Mouse (Mus musculus) adrenal gland, adult (tissue): ENCODE results near the gene Islr2.
A peak's percentile ranks its signal among the peaks of the same experiment; 100 is the strongest.

Source experiments
- DNase-seq, 2 experiments: peaks; one replicate each; pipeline ENCODE4 v3.0.0; 2022 to 2023; ENCODE audit warnings: low spot score in 1 of 2; ENCODE audit not compliant: inconsistent age in 2 of 2

Gene Islr2

DNA sequence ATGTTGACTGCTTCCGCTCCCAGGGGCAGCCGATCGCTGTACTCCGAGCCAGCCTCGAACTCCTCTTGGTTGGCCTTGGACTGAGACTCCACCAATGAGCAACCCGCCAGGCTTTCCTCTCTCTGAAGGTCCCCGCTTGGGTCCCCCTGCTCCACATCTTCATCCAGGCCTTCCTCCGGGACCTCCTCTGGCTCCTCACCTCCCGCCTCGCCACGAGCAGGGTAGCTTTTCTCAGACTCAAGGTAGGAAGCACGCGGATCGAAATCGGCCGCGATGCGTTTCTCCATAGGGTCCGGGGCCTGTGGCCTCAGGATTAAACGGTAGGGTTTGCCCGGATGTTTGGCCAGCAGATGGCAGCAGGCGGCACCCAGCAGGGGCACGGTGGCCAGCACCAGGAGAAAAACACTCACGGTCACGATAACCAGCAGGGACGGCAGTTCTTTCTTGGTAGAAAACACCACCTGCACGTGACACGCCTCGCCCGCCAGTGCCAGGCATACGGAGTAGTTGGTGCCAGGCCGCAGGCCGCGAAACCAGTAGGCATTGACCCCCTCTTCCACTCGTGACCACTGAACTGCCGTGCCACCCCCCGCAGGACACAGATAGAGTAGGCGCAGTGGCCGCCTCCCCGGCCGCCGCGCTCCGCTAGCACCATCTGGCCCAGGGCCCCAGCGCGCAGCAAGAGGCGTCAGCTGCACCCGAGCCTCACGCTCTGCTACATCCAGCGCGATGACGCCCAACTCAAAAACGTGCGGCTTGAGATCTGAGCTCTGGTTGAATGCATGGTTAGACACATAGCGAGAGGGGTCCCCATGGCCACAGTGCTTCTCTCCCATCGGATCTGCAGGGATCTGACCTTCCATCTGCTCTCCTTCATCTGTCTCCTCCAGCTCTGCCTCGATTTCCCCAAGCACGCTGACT is 6.1 kb downstream of the Islr2 start:
- peak; percentile 57 to 86 for DNase-seq

DNA sequence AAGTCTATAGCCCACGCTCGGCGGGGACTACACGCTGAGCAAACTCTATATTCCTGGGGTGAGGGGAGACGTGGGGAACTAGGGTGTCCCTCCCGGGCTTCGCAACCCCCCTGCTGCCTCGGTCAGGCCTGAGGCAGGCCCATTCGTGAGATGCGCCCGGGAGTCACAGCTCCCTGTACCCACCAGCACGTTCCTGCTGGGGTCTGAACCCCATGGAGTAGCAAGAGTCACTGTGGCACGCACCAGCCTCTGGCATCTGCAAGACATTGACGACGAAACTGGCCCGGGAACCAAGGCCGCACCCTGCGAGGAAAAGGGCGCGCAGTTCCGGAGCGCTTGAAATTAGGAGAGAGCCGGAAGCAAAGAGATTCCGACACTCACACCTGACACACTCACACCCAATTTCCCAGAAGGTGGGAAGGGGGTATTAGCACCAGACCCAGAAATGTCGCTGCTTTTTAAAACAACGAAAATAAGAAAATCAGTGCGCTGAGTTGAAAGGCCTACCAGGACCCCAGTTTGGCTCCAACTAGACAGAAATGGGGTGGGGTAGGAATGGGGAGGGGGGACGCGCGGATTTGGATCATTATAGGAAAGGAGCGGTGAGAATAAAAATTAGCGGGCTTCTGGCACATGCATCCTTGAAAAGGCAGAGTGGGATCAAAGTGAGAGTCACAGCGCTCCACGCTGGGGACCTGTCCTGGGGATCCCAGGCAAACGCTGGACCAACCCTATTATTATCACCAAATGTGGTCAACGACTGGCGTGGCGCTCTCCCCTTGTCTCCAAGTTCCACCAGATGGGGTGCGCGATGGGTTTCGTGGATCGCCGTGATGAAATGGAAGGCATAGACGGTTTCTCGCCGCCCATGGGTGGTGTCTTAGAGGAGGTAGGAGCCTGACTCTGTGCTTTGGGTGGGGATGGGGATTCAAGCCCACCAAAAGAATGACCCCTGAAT is 7.2 kb downstream of the Islr2 start:
- DNase-seq, result peak in 1 of 2 experiments; percentile 77

DNA sequence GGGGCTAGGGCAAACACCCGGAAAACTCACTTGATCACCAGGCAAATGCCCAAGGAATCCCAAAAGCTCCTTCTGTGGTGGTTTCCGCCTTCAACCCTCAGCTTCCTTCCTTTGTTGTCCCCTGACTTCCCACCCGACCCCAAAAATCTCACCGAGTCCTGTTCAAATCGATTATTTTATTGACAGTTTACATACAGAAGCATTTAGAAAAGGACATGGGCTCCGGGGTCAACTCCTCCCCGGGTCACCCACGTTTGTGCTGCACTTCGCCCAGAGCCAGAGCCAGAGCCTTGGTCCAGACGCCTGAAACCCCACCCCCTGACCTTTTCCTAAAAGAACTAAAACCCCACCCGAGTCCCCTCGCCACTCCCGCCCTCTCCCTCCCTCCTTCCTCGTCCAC is 8.0 kb downstream of the Islr2 start:
- no peak for DNase-seq

DNA sequence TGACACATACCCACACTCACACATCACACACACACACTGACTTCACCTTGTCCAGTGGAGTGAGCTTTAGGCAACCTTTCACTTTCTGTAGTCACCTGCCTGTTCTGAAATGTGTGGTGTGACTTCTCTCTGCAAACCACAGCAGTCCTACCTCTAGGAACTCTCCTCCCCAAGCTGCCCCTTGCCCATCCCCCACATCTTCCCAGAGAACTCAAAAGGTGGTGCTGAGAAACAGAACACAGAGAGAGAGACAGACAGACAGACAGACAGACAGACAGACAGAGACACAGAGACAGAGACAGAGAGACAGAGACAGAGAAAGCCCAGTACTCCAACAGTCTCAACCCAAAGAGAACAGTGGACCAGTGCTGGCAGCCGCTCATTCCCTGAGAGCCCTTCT is 8.4 kb downstream of the Islr2 start:
- peak in 1 of 2 experiments; percentile 14 for DNase-seq

DNA sequence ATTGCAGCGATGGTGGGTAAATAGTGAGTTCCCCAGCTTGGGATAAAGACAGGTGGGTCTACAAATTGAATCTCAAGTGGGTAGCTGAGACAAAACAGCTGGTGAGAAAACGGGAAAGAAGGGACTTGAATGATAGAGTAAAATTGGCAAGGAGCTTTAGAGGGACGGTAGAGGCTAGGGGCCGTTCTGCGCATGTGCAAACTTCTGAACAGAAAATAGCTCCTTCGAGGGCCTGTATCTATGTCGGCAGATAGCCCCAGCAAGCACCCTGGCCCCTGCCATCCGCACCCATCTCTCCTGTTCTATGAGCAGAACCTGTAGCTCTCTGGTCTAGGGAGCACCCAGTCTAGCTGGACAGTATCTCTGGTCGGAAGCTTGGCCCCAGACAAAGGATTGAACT is 9.9 kb downstream of the Islr2 start:
- DNase-seq, result no peak

DNA sequence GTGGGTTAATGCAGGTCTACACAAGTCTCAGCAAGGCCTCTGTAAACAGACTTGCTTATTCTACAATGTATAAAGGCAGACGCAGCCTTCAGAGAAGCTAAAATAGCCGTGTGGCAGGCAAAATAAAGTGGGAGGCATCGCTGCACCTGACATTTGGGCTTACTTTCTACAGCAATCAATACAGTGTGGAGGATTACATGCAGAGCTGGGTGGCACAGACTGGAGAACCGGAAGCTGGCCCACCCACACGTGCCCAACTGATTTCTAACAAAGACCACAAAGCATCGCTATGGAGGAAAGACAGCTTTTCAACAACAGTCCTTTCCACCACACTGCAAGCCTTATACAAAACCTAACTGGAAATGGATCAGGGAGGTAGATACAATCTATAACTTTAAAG is 19.7 kb downstream of the Islr2 start:
- no peak for DNase-seq

DNA sequence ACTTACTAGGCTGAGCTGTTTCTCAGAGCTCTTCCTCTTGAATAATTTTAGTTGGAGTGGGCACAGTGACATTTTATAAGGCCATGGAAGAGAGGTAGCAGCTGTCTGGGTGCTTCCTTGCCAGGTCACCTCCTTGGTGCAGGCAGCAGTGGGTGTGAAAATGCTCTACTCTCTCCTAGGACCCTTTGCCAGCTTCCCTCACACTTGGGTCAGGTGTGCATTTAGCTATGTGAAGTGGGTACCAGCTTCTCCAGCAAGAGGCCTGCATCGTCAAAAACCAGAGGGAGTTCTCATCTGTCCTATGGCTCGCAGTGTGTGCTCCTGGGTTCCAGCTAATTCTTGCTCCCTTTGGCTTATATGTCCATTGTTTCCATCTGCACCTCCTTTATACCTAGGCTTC is 24.7 kb downstream of the Islr2 start:
- DNase-seq, result no peak

DNA sequence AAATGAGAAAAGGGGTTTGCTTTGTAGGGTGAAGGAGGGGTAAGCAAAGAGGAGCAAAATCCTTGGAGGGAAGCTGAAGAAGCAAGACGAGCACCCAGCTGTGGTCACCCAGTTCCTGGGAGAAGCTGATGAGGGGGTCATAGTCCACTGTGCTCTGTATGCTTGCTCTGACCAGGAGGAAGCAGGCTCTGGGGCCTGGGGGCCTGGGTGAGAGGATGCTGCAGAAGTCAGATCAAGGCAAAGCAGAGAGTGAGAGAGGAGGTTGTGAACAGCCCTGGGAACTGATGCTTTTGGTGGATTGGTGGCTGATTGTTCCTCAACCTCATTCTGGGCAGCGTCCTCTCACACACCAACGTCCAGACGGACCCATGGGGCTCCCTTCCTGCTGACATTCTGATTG is 27.0 kb downstream of the Islr2 start:
- DNase-seq, result no peak

DNA sequence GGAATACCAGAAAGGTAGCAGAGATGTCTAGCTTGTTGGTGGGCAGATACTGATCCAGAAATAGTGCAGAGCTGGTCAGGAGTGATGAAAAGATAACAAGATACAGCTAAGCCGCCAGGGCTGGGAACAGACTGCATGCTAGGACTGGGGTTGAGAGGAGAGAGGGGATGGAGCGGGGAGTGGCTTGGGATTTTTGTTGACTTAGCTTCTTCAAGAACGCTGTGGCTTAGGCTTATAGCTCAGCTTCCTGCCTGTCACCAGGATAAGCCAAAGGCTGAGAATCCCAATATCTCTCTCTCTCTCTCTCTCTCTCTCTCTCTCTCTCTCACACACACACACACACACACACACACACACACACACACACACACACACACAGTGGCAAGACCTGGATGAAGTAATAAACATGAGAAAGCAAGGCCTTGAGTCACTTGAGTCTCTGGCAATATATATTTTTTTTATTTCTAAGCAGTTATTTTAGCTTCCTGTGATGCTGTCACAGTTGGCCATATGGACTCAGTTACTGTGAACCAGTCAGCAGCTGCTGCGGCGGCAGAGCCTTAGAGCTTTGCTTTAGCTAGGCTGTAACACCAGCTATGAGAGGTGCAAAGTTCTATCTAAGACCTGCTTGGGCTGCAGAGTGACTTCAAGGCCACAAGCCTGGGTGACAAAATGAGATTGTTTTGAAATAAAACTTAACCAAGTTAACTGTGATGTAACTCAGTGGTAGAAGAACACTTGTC is 28.2 kb downstream of the Islr2 start:
- DNase-seq, result peak in 1 of 2 experiments; percentile 66

DNA sequence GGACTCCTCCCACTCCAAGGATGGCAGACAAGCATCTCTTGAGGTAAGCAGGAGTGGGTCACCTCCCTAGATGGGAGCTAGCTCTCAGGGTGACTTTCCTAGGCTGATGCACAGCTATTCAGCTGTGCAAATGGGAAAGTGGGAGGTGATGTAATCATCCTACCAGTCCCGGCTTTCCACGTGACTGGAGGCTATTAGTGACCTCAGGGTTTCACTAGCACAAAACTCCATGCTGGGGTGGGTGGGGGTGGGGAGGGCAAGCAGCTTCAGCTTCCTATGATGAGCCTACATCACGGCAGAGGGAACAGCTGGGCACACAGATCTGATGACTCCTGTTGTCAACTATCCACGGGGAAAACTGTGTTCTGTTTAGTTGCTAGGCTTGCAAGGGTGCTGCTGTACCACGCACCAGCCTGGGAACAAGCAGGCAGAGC is 29.3 kb downstream of the Islr2 start:
- peak in 1 of 2 experiments; percentile 29 for DNase-seq

DNA sequence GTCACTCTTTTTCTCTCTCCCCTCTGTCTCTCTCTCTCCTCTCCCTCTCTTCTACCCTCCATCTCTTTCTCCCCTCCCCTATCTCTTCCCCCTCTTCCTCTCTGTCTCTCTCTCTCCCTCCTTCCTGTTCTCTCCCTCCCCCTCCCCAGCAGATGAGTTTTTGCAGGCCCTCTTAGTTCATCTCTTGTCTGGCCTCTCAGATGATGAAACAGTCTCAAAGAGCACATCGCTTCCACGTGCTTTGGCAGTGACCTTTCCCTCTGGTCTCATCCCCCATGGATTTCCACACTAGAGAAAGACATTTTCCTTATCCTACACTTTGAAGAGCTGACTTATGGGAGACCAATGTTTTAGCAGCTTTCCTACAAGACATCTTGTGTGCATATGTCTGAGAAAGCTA is 31.3 kb downstream of the Islr2 start:
- DNase-seq, result no peak

DNA sequence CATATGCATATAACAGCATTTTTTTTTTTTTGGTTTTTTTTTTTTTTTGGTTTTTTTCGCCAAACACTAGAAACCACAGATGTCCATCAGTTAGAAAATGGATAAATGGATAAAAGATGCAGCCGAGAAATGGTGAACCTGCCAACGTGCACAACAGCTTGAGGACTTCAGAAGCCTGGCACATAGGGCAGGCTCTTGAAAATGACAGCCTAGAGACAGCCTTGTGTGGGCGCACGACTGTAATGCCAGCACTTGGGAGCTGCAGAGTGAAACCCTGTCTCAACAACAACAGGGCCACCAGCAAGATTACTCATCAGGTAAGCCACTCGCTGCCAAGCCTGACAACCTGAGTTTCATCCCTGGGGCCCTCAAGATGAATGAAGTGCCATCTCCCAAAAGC is 34.7 kb downstream of the Islr2 start:
- no peak for DNase-seq

DNA sequence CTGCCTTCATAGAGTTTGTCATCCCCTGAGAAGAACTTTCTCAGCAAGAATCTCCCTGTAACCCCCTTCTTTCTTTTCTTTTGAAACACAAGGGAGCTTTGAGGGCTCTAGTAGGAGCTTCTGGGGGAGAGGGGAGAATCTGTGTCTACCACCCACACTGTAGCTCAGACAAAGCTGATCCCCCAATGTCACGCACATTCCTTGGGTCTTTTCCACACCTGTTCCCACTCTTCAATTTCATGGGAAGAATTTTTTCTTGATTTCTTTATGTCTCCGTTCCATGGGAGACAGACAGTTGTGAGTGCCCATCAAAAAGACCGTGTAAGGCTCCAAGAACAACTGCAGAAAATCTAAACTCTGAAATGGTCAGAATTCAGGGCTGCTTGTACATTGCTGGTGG is 35.2 kb downstream of the Islr2 start:
- no peak for DNase-seq

DNA sequence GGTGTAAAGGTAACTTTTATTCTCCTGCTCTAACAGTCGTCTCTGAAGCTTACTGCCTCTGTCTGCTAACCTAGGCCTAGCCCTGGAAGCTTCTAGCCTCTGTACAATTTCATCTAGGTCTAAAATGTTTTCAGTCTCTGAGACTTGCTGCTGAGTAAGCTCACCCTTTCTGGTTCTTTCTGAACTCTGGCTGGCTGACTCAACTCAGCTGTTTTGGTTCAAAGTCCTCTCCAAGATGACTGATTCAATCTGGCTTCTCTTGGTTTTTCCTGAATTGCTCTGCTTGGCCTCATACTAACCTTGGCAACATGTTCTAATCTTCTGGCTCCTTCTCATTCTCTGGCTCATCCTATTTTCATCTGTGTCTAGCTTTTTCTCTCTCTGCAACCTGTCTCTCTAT is 38.3 kb downstream of the Islr2 start:
- DNase-seq, result no peak

DNA sequence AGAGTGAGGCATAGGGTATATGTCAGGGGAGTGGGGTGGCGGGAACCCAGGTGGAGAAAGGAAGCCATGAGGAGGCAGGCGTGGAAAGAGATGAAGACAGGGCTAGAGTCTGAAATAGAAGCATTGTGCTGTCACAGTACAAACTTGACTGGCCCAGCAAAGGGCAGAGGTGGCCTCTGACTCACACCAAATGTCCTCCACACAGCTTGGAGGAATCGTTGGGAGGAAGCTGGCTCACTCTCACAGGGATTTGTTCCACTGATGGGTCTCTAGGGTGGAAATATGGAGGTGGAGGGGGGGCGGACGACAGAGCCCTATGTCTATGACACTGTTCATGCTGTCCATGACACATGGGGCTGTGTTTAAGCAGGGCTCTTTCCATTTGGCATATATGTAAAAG is 41.0 kb downstream of the Islr2 start:
- DNase-seq, result peak; percentile 67 to 81

DNA sequence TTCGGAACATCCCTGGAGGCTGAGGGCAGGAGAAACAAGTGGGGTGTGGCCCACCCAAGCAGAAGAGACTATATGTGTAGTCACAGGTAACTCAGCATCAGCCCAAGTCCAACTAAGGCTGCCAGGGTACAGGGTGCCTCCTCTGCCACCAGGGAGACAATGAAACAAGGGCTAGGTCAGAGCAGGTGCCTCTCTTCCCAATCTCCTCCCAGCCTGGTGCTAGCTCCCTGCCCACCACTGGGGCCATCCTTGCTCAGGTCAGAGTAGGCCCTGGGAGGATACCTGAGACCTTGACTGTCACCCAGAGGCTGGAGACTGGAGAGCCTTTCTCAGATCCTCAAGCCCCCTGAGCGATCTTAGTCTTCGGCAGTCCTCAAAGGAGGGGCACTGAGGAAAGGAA is 41.9 kb downstream of the Islr2 start:
- no peak for DNase-seq

DNA sequence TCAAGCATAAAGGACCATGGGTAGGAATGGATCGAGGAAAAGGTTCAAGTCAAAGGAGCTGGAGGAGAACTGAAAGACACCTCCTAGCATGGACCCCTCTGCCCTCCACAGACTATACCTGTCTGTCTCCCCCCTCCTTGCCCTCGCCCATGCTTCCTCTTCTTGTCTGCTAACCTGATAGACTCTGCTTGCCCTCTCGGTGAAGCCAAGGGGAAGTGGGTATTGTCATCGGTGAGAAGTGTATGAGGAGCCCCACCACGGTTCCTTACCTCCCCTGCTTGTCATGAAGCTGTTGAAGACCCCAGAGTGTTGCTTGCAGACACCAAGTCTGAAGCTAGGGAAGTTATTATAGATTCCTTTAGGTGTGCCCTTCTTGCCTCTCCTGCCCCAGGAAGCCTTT is 43.8 kb downstream of the Islr2 start:
- no peak for DNase-seq

DNA sequence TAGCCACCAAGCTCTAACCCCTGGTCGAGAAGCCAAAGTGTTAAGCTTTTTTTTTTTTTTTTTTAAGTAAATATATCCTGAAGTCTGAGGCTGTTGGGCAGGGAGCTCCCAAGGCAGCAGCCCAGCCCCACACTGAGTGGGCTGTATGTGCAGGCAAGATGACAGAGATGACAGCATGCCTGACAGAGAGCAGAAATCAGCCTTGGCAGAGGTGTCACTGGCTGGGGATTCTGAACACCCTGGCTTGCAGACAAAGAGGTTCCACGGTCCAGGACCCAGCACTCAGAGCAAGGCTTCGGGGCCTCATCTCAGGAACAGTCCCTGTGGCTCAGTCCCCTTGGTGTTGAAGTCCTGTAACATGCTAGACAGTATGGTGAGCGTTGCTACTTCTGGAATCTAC is 44.3 kb downstream of the Islr2 start:
- DNase-seq, result no peak

DNA sequence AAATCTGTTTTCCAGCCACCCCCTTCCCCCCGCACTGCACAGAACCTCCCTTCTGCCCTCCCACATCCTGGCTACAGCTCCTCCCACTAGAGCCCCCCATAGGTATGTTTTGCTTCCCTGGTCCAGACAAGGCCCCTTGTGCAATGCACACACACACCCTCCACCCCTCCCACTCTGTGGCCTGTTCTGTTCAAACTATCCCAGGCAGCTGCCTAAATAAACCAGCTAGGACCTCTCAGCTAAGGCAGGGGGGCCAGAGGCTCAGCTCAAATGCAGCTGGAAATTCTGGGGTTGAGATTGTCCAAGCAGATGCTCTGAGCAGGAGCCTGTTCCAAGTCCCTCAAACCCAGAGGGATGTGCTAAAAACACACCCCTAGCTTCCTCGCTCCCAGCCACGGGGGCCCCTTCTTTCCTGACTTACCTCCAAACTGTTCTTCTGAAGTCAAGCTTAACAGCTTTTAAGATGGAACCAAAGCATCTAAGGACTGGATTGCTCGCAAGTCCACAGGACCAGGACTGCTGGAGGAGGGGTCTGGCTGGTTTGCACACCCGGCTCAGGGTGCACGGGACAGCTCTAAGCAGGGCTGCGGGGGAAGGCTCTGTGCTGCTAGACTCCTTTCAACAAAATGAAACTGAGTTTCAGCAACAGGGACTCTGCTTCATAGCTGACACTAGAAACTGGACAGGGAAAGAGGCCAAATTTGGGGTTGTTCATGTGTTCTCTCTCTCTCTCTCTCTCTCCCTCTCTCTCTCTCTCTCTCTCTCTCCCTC is 45.4 kb downstream of the Islr2 start:
- DNase-seq, result no peak

DNA sequence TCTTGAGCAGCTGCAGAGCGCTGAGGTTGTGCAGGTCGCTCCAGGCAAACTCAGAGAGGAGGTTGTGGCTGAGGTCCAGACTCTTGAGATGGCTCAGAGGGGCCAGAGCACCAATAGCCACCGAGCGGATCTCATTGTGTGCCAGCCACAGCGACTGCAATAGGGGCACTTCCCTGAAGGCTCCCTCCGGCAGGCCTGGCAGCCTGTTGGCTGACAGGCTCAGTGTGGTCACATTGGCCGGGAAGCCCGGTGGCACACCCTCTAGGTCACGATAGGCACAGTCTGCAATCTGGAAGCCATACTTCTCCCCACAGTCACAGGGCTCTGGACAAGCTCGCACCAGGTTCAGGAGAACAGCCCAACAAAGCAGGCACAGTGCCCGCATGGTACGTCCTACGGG is 46.3 kb downstream of the Islr2 start:
- DNase-seq, result no peak
